Mouse (Mus musculus): ENCODE data around the gene Gucd1.
"Not testable (repeated sequence)": the region's sequence is repeated elsewhere in the genome, so short reads cannot be mapped to it uniquely, and the experiment has no call there.

Gucd1 gene

DNA sequence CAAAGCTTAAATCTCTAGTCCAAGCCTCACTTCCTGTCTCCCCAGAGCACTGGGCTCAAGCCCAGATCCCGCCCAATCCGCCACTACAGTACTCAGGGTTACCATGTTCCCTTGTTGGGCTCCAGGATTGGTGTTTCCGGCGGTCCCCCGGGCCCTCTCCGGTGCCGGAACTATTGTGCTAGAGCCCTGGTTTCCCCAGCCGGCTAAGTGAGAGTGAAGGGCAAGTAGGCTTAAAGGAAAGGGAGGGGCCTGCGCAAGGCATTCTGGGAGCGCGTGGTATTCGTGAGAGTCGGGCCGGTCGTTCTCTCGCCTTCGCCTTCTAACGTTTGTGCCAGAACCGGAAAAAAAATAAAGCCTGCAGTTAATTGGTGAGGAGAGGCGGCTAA lies at the start of gene Gucd1:
Gene Gucd1, minus strand, starts transcription at position 215 of the 386 bp plus-strand sequence.
- DNase-seq = peak; percentile 99

DNA sequence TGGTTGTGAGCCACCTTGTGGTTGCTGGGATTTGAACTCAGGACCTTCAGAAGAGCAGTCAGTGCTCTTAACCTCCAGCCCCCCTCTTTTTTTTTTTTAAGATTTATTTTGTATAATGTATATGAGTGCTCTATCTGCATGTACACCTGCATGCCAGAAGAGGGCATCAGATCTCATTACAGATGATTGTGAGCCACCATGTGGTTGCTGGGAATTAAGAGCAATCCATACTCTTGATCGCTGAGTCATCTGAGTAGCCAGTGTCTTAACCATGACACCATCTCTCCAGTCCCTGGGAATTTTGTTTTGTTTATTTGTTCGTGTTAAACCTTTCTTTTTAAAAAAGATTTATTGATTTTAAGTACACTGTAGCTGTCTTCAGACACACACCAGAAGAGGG lies 49.0 kb upstream of the Gucd1 start:
- not testable (repeated sequence) for DNase-seq

DNA sequence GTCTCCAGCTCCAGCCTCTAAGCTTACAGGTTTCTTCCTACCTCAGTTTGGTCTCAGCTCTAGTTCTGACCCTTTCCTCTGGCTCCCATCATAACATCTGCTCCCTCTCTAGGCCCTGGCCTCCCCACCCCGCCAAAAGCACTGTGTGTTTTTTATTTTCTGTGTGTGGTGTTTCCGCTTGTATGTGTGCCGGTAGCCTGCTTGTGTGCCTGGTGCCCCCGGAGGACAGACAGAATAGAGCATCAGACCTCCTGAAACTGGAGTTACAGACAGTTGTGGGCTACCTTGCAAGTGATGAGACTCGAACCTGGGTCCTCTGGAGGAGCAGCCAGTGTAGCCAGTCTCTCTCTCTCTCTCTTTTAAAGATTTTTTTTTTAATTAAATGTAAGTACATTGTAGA lies 48.5 kb upstream of the Gucd1 start:
- DNase-seq = no peak

DNA sequence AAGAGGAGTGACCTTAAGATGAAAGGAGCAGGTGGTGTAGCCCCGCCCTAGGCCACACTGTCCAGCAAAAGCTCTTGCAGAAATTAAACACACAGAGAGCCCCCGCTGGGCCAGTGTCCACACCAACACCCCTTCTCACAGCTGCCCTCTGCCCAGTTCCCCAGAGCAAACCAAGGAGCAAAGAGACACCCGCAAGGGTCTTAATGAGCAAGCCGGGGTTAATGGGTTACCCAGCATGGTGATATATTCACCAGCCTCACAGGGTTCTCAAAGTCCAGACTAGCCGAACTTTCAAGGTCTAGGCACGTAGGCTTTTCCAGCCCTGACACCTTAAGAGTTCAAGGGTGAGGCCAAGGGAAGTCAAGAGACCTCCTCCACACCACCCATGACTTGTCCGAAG lies 48.1 kb upstream of the Gucd1 start:
- DNase-seq = no peak

DNA sequence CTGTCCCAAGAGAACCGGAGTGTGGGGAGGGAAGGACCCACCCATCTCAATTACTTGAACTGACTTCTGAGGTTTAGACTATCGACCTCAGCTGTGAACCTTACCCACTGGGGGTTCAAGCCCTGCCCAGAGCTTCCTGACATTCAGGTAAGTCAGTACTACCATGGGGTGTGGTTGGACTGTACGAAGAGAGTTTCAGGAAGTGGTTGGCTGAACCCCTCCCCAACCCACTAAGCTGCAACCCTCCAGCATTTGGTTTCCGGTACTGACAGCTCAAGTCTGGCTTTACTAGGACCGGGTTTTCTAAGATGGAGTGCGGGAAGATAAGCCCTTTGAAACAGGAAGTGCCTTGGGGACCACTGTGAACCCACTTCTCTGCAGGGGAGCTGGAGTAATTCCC lies 47.7 kb upstream of the Gucd1 start:
- no peak for DNase-seq

DNA sequence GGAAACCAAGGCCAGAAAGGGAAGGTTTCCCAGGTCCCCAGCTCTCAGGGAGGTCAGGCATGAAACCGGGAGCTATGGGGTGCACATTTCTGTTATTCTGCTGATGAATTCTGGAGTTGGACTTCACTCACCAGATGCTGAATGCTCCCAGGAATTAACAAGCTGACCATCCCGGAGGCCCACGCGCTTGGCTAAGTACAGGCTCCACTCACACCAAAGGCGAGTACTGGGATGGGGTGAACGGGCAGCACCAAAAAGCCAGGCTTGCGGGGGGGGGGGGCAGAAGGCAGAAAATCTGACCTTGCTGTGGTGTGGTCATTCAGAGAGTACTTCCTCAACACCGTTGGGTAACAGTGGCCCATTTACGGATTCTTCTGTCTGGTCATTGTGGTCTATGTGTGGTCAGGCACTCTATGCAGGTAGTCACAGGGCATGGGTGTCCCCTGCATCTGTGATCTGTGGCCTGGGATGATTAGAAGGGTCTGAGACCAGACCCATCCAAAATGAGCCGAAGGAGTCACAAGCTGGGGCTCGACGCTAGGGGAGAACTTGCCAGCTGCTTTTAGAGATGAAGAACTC lies 47.0 kb upstream of the Gucd1 start:
- no peak for DNase-seq

DNA sequence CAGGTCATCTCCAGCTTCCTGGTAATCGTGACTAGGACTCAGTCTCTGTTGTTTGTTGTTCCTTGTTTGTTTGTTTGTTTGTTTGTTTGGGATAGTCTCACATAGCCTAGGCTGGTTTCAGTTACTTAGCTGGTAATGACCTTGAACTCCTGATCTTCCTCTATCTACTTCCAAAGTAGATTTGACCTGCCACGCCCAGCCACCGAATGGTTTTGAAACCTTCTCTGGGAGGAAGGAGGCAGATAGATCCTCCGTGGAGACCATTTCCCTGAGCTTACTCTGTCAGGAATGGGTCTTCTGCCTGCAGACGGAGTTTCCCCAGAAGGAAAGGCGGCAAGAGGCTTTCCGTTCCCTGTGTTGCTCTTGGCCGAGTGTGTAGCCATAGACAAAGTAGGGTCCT lies 44.8 kb upstream of the Gucd1 start:
- no peak for DNase-seq

DNA sequence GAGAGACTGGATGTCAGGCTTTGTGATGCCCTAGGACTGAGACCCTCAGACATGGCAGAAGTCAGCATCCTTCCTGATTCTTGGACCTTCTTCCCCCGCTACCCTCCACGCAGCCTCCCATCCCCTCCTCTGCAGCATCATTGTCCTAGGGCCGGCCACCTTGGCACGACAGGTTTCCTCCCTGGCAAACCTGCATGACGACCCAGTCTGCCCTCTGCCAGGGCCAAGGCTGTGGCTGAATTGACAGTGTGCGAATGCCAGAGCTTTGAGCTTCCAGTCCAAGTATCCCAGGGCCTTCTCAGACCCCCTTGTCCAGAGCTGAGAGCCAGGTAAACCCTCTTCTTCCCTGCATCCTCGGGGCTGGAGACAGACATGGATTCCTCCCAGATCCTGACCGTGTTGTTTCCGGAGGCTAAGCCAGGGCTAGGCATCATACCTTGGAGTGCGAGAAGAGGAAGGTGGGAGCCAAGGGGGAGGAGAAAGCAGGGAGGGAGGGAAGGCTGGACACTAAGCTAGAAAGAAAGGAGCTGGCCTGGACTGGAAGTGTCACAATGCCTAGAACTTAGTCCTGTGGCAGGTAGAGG lies 43.4 kb upstream of the Gucd1 start, which contains the start of gene Ggt1:
Gene Ggt1, plus strand, starts transcription at position 534 of the 584 bp plus-strand sequence.
- no peak for DNase-seq

DNA sequence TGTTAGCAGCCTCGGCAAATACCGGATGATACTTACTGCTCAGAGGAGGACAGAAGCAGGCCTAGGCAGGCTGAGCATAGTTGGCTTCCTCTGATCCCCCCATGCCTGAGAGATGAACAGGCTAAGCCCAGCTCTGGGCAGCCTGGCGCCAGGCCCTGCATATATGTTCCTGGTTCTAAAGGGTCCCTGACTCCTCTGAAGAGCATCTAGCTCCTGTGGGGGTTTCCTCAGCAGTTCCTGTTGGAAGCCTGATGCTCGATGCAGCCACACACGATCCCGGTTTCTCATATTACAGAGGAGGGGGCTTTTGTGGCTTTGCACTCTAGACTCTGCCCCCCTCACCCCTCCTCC lies 42.8 kb upstream of the Gucd1 start:
- DNase-seq = no peak

DNA sequence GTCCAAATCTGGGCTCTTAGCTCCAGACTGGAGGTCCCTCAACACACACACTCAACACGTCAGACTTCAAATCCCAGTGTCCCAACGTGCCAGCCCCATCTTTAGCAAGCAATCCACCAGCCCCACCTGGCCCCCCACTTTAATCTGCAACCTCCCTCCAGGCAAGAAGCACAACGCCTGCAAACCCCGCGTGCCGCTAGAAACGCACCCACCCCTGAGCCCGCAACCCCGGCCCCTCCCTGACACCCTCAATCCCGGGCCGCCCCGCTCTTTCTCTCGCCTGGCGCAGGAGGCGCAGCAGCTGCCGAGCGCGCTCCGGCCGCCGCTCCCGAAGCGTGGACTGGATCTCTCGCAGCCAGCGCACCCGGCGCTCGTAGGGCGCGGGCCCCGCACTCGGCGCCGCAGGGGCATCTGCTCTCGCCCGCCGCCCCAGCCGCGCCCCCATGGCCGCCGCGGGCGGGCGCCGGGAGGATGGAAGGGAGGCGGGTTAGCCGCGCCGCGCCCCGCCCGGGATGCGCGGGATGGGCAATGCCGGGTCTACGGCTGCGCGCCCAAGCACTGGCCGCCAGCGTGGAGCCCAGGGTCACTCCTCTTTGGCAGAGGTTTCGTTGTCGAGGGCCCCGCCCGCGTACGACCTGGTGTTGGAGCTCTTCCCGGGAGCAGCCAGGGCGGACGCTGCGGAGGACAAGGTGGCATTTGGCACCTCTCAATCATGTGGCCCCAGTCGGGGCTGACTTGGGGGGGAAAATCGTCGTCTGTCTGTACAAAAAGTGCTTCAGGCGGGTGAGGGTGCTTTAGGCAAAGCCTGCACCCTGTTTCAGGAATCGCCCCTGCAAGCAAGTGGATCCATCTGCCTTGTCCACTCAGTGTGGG lies 42.1 kb upstream of the Gucd1 start, which contains the start of gene Lrrc75b:
Gene Lrrc75b, minus strand, starts transcription at position 655 of the 873 bp plus-strand sequence.
- peak; percentile 77 for DNase-seq

DNA sequence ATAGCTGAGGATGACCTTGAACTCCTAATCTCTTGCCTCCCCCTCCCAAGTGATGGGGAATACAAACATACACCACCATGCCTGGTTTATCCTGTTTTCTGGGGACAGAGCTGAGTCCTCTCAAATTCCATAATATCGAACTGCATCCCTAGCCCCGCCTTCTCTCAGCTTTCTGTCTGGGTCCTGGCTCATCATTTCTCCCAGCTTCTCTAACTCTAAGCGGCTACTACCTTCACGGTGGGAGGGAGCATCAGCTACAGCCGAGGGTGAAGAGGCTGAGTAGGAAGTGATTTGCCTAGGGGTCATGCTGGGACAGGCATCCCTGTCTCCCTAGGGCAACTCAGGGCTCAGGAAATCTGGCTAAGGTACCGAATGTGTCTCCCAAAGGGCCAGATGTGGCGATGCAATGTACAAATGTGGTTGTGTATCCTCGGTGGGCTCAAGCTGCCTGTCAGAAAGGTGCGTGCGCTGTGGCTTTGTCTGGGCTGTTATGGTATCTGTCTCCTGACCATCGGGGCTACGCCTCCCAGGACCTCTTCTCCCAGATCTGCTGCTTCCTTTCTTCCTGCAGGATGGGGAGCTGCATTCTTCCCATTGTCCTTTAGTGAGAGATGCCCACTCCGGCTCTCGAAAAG lies 41.4 kb upstream of the Gucd1 start:
- DNase-seq = no peak

DNA sequence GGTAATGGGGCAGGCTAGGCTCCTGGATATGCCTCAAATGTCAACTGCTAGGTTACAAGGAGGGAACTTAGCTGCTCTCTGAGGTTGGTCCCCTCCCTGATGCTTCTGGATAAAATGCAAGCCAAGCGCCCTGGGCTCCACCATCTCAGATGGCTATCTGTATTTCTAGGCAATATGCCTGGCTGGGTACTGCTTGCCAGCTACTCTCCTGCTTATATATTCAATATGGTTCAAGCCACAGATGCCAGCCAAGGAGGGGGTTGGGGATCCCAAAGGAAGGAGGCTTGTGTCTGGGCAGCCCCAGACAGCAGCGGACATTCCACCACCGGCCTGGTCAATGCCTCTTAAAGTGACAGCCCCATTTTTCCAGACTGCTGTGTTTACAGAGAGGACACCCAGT lies 40.7 kb upstream of the Gucd1 start:
- peak; percentile 72 for DNase-seq

DNA sequence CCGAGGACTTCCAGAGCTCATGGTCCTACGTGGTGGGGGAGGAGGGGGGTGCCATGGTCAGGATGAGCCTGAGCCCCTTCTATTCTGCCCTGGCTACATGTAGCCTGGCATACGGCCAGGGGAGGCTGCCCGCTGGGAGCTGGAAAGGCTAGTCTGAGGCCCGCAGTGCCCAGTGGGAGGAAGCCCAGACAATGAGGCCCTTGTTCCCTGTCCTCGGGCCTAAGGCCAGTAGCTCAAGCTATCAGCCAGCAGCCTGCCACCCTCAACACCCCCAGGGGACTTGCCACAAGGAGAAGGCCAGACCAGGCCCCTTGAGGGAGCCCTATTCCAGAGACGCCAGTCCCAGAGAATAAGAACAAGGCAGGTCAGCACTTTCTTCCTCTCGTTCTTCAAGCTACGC lies 38.3 kb upstream of the Gucd1 start:
- peak; percentile 45 for DNase-seq

DNA sequence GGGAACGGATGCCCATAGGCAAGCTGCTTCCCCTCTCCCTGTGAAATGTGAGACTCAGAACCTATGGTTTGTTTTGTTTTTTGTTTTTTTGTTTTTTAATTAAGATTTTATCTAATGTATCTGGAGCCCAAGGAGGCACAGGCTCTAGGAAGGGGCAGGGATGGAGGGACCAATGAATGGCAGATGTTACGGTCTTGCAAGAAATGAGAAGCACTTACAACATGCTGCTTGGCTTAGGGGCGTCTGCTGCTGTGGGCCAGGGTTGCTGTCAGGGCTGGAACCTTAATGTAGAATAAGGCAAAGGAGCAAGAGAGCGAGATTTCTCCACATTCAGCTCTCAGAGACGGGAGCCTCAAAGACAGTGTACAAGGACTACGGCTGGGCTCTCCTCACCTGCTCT lies 37.8 kb upstream of the Gucd1 start:
- DNase-seq = no peak

DNA sequence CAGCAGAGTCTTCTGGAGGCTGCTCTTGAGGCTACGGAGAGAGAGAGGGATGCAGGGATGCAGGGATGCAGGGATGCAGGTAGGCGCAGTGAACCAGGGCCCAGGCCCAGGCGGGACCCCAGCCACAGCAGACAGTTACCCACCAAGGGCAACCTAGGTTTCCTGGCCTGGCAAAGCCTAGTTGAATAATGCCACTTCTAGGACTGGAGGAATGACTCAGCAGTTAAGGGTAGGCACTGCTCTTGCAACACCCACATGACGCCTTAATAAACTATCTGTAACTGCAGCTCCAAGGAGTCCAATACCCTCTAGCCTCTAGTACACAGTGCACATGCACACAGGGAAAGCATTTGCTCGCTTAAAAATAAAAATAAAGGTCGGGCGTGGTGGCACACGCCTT lies 36.3 kb upstream of the Gucd1 start:
- DNase-seq = no peak

DNA sequence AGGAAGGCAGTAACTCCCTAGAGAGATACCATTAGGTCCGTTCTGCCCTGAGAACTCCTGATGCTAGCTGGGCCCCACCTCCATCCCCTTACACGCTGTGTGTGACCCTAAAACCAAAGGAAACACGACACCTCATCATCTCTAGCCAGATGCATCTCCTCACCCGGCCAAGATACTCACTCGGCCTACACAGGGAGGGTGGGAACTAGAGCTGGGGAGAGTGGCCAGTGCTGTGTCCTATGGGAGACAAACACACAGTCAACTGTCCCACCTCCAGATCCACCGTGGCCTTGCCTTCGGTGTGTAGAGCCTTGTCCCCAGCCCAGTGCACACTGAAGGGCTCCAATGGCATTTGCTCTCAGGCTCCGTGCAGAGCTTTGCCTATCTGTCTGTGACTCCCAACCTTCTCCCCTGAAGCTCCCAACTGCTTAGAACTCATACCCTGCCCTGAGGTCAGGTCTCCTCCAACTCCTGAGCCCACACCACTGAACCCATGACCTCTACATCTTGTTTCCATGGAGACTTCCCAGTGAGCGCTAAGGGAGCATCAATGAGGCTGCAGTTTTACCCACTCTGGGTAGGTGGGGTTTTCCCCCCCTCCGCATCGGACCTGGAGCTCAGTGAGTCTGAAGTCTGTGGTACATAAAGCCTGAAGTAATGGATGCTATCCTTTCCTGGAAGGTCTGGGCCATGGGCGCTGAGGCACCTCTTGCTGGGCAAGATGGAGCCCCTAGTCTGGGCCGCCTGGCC lies 35.1 kb upstream of the Gucd1 start:
- DNase-seq = no peak

DNA sequence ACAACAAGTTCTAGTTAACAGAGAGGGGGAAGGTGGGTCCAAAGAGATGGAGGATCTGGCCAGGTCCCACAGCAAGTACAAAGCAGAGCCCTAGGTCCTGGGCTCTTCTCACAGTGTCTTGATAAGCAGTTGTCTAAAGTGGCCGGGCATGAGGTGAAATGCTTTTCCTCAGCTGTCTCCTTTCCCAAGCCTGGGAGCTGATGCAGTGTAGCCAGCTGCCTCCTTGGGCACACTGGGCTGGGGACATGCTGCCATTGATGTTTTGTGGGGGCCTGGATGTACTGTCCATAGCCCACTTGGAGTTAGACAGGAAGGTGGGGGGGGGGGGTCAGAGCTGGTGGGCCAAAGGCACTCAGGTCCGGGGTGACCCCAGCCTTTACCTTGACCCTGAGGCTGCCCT lies 34.3 kb upstream of the Gucd1 start:
- no peak for DNase-seq

DNA sequence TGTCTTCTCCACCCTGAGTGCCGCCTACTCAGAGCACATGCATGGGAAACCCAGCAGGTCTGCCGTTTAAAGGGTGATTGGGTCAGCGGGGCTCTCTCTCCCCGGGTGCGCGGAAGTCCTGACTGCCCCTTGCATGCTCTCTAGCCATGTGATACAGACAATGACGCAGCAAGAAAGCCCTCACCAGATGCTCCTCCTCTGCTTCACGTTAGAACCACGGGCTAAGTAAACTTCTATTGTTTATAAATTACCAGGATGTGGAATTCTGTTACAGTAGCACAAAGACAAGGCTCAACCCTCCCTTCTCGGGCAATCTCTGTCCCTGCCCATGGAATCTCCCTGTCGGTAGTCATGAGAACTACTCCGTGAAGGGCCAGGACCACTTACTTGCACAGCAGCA lies 33.4 kb upstream of the Gucd1 start:
- DNase-seq = no peak

DNA sequence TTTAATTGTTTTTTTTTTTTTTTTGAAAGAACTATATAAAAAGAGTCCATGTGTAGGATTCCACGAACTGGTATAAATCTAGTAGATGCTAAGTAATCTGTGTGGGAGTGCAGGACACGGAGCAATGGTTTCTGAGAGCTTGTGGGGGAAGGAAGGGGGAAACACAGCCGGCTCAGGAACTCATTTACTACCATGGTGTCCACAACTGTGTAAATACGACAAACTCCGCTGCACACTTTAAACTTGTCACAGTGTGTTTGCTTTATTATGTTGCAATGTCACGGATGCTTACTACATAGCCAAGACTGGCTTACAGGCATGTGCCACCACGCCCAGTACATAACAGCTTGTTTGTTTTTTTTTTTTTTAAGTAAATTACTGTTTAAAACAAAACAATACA lies 32.1 kb upstream of the Gucd1 start:
- no peak for DNase-seq

DNA sequence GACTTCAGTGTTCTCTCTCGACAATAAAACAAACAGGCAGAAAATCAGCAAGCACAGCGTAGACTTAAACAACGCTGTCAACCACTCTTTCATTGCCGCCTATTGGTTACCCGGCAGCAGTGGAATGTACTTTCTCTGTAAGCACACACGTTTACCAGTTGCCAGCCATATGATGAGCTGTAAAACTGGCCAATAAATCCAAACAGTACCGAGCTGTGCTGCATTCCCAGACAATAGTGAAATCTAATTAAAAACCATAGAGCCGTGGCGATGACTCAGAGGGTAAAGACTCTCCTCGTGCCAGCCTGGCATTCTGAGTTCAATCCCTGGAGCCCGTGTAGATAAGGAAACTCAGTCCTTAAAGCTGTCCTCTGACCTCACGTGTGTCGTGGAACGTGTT lies 30.7 kb upstream of the Gucd1 start:
- no peak for DNase-seq

DNA sequence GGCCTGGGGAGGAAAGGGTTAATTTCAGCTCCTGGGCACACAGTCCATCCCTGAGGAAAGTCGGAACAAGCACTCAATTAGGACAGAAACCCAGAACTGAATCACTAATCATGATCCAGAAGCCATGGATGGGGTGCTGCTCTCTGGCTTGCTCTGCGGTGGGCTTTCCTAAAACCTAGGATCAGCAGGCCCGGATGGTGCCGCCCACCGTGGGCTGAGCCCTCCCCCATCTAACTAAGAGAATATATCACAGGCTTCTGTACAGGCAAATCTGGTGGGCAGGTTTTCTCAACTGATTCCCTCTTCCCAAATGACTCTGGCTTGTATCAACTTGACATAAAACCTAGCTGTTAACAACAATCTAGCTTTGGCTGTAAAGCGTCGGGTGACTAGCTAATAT lies 30.1 kb upstream of the Gucd1 start:
- no peak for DNase-seq

DNA sequence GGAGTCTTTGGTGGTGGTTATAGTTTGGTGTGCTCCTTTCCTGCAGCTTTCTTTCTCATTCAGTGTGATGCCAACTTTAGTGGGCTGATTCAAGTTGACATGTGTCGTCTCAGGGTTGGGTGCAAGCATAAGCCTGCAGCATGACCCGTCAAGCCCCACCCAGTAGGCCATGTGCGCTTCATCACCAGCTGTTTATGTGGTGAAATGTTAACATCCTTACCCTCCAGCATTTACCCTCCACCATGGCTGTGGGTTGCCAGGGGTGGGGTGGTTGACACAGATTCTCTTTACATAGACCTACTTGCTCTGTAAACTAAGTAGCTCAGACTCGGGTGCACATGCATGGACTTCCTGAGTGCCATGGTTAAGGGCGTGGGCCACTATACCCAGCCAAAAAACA lies 18.4 kb upstream of the Gucd1 start:
- DNase-seq = no peak

DNA sequence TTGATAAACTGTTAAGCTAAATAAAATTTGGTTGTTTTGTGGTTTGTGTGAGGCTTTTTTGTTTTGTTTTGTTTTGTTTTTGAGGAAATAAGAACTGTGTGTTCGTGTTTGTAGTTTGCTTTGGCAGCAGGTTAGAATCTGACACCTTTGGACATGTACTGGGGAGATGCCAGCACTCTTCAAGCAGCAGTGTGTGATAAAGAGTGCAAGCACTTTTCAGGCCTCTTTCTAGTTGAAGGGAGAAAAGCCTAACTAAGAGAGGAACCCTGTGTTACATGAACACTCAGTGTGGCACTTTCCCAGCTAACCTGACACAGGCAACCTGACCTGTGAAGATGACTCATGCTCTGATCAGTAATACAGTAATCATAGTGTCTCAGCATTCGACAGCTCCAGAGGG lies 17.7 kb upstream of the Gucd1 start:
- no peak for DNase-seq
